Mouse (Mus musculus): ENCODE data around the gene Gm49486. TPM values are rescaled to one million over a fixed set of nuclear protein-coding genes. Genes with fewer than 3 reads are reported as not detected.
"Not testable (repeated sequence)": the region's sequence is repeated elsewhere in the genome, so short reads cannot be mapped to it uniquely, and the experiment has no call there.

Gene Gm49486
- total and polyA plus RNA-seq, 3 experiments, result not detected

DNA sequence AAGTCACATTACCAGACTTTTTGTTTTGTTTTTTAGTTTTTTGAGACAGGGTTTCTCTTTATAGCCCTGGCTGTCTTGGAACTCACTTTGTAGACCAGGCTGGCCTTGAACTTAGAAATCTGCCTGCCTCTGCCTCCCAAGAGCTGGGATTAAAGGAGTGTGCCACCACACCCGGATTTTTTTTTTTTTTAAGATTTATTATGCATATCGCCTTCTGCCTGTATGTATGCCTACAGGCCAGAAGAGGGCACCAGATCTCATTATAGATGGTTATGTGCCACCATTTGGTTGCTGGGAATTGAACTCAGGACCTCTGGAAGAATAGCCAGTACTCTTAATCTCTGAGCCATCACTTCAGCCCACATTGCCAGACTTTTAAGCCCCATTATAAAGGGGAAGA, 3.4 kb upstream of the Gm49486 start:
- not testable (repeated sequence) for DNase-seq

GRCm38 (mm10) chr15:79235268-79235667, 6.1 kb downstream of the Gm49486 start:
- no peak for DNase-seq

DNA sequence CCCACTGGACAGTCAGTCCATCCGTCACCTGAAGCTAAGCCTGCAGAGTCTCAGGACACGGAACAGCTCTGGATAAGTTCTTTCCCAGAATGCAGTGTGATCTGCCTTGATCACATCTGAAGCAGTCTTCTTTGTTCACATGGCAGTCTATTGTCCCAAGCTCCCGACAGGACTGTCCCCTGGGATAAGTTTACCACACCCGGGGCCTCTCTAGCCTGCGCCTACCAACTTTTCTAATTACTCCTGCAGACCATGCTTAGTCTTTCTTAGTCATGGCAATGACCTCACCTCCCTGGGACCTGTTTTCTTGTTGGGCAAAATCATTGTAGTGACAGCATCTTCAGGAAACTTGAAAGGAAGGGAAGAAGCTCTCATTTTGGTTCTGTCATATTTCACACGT, 8.8 kb downstream of the Gm49486 start:
- DNase-seq, result no peak

GRCm38 (mm10) chr15:79242574-79243233, 13.5 kb downstream of the Gm49486 start:
- no peak for DNase-seq

DNA sequence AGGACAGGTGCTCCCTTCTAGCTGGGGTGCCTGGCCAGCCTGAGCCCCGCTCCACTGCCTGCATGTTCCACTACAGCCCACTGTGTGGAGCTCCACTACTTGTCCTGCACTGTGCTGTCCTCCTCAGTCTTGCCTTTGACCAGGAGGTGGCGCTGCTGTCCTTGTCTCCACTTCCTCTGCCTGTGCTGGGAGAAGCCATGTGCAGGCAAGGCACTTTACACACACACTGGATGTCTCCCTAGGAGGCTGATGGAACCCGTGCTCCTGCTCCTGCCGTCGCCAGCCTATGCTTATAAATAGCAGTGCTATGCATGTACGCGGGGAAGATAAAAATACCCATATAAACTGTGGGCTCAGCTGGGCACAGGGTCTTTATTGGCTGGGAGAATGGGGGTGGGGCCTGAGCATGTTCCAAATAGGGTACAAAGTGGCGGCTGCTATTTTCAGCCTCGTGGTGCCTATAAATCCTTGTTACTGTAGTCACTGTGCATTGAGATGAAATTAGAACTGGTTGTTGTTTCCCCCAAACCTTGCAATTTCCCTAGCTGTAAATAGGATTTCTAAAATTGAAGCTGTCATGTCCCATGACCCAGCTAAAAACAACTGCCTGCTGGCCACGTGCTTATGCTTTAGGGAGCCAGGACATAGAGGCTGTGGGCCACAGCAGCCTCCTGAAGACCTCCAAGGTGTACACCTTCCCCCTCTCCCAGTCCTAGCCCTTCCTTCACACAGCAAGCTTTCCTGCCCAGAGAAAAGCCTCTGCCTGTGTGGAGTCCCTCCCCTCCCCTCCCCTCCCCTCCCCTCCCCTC, 14.2 kb downstream of the Gm49486 start:
- peak; percentile 94 for DNase-seq

- DNase-seq, result peak; percentile 83
These were observed 15.1 kb downstream of the Gm49486 start for GRCm38 (mm10) chr15:79244071-79244893.

GRCm38 (mm10) chr15:79245321-79245720, 16.1 kb downstream of the Gm49486 start:
- DNase-seq, result no peak

- no peak for DNase-seq
These were observed 21.0 kb downstream of the Gm49486 start for GRCm38 (mm10) chr15:79250236-79250635.

DNA sequence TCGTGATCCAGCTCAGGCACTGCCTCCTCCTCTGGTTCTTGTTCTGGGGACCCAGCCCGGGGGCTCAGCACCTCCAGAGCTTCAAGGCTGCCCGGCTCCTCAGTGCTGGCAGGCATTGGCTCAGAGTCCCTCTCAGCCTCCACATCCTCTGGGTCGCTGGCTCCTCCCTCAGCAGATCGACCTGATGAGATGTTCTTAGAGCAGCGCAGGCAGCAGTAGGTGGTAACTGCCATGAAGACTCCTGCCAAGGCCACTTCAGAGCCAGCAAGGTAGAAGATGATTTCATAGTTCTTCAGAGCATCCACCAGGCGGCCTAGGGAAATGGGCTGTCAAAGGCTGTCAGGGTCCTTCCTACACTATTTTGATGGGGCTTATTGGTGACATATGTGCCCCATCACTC, 22.0 kb downstream of the Gm49486 start:
- no peak for DNase-seq

- no peak for DNase-seq
These were observed 22.7 kb downstream of the Gm49486 start for GRCm38 (mm10) chr15:79251781-79252491.

DNA sequence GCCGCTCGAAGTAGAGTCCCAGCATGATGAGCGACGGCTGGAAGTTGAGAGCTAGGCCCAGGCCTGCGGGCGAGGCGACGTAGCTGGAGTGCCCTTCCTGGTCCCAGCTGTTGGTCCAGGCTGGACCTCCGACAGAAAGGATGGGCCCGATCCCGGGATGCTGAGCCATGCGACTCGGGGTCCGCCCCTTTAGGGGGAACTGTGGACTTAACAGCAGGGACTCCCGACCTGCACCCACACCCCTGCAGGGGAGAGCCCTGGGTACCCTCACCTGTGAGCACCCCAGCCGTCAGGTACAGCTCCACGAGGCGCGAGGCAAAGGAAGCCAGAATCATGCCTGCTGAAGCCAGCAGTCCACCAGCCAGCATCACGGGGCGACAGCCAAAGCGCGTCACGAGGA, 23.4 kb downstream of the Gm49486 start:
- DNase-seq, result no peak

DNA sequence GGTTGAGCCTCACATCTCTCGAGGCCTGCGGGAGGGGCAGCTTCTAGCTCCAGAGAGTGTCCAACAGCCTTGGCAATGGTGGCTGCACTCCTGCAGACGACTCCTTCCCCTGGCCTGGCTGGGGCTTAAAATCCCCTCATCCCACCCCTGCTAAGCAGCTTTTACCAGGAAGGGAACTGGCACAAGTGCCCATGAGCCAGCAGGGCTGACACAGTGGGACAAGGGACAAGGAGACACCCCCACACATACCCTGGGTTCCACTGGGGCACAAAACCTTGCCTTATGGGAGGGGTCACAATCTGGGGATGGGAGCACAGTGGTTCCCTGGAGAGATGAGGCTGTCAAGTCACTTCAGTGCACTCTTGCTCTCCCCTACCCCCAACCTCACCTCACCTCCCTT, 25.5 kb downstream of the Gm49486 start, which contains the start of gene Slc16a8:
Gene Slc16a8, minus strand, starts transcription at position 101 of the 400 bp plus-strand sequence.
- DNase-seq, result no peak

GRCm38 (mm10) chr15:79258521-79258920, 29.3 kb downstream of the Gm49486 start:
- DNase-seq, result no peak

- peak; percentile 52 for DNase-seq
These were observed 32.0 kb downstream of the Gm49486 start for GRCm38 (mm10) chr15:79261095-79261725.

GRCm38 (mm10) chr15:79261757-79262156, 32.6 kb downstream of the Gm49486 start:
- DNase-seq, result no peak

DNA sequence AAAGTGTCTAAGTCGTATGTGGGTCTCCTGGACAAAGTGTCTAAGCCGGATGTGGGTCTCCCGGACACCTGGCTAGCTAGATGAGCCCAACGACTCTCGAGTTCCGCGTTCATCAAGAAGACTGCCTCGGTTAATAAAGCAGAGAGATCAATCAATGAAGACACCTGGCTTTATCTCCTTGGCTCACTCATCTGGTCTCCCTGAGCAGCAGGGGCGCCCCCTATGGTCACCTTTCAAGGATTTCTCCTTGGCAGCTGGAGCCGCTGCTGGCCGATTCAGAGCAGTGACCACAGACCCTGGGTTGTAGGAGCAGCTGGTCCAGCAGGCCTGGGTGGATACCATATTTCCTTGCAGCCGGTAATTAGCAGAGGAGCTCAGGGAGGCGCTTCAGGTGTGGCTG, 33.2 kb downstream of the Gm49486 start:
- DNase-seq, result no peak

- DNase-seq, result no peak
These were observed 33.7 kb downstream of the Gm49486 start for GRCm38 (mm10) chr15:79262786-79263309.

- DNase-seq, result no peak
These were observed 34.5 kb downstream of the Gm49486 start for GRCm38 (mm10) chr15:79263726-79264125.

DNA sequence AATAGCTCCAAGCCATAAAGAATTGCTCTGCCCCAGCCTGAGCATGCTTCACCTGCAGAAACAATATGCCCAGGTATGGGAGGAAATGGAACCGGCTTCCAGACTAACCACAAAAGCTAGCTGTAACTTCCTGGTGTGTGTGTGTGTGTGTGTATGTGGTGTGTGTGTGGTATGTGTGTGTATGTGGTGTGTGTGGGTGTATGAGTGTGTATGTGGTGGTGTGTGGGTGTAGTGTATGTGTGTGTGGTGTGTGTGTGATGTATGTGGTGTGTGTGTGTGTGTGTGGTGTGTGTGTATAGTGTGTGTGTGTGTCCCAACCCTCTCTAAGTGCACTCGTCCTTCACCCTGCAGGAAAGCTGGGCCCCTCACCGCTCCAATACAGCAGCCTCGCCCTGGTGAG, 36.2 kb downstream of the Gm49486 start:
- DNase-seq, result no peak

GRCm38 (mm10) chr15:79268521-79268920, 39.3 kb downstream of the Gm49486 start:
- DNase-seq, result no peak

Data from adrenal gland, adult 2 months (tissue).